Mouse (Mus musculus) E14TG2a.4 (cell line): ENCODE measurements around the gene Myrfl.

ENCODE experiments used
- CTCF ChIP-seq: conservative IDR thresholded peaks from 2 replicates; pipeline ENCODE4 v1.5.1; 2014; ENCODE audit warnings: low read length
- NANOG ChIP-seq: IDR thresholded peaks from 2 replicates; pipeline ENCODE4 v1.6.1; 2014; ENCODE audit warnings: borderline replicate concordance, low read length, mixed read lengths

DNA sequence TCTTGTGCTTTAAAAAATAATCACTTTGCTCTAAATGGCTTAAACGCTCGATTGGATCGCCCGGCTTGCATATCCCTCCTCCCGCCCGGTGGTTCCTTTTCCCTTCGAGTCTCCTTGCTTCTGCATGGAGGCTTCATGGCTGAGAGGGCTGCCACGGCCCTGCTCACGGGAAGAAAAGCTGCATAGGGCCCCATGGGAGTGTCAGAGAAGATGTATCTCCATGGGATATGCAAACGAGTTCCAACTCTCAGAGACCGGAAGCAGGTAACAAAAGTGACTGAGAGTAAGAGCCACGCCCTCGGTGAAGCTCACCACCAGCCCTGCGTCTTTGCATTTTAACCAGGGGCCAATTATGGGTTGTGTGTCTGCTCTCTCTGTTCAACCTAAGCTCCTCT lies 24.7 kb downstream of the Myrfl start:
- TF ChIP-seq CTCF (no peak), NANOG (no peak)
